10 mouse cellular contexts compared by ENCODE assay signal in the genomic region with DNA sequence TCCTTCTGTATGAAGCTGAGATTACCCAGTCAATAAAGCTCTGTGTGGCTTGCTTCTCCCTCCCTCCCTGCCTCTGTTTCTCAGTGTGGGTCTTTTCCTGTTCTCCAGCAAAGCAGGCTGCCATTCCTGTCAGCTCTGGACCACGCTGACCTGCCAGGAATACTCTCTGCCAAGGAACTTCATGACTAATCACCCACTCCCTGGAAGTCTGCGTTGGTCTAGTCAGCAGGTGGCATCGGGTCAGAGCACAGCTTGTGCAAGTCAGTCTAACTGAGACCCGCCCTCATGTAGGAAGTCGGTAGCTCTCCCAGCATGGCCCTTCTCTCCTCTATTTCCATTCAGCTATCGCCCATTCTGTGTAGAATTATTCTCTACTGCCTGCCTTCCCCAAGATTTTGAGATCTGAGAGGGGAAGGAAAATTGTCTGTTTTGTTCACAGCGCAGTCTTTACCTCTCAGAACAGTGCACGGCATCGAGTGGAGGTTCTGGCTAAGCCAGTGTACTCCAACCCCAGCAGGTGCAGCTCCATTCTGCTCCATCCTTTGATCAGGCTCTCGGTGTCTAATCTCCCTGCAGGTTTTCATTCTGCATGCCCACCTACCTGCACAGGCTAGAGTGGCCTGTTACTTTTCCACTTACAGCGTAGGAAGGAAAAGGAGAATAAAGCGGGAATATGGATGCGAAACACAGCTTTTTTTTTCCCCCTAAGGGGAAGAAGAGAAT.
DNase-seq lines count a peak whose midpoint lies in the region.
"Had no signal": no experiment of that assay in that cellular context is flagged by ENCODE, and none has a peak within 500 bp of the region (broad histone marks: within the 10 kb centered on the region; RNA-seq: fewer than 3 reads in every experiment).

No protein-coding gene starts in this region.

- peak; percentile 81 for DNase-seq in gastrocnemius, adult 18-20 months (ENCODE audit: low spot score)
- DNase-seq in gastrocnemius, postnatal 10 days, result no peak
- DNase-seq in 3134 (ENCODE audit: extremely low read depth, insufficient read length, low spot score), result peak; percentile 69
- DNase-seq in cerebellum, adult 11-12 months, result peak; percentile 73
- DNase-seq in kidney, adult 8-10 months, result peak; percentile 76 to 82
- no peak for DNase-seq in retina, postnatal 1 day
- no peak for DNase-seq in thymus, postnatal 4 days
- no peak for DNase-seq in embryo, embryonic 9.5 days (ENCODE audit: extremely low spot score)
- DNase-seq: lung, embryonic 14.5 days; right cerebral cortex, adult 18-20 months had no signal

Comparison
In these comparisons a context has a peak if more than half of its experiments do, and no peak if none do; other contexts are left out.
1. DNase-seq: peak in gastrocnemius, adult 18-20 months (single experiment), 3134 (single experiment), cerebellum, adult 11-12 months (single experiment) and kidney, adult 8-10 months (2 of 2); none in gastrocnemius, postnatal 10 days (single experiment), retina, postnatal 1 day (single experiment), thymus, postnatal 4 days (single experiment) and embryo, embryonic 9.5 days (single experiment).